Mouse (Mus musculus): ENCODE data around the gene Lcn2.

DNA sequence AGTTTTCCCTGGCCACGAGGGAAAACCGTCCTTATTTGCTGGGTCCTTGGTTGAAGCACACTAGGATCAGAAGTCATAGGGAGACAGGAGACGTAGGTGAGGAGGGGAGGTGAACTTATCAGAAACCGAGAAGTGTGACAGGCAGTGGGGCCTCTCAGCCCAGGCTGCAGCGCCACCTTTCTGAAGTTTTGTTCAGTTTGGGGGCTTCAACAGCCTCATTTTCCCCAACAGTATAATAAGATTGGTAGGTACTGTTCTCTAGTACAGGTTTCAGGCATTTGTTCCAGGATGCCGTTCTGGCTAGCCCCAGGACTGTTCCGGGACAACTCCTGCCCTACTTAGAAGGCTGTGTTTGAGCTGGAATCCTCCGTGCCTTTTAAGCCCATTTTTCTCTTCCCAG lies 6.9 kb upstream of the Lcn2 start:
- TF ChIP-seq POLR2A (IDR thresholded peaks at IDR 0.05; ENCODE audit: borderline replicate concordance, low read depth, low read length) (no peak), CTCF (IDR thresholded peaks at IDR 0.05; ENCODE audit: low read depth, low read length) (peak; percentile 39)

Data from bone marrow macrophage, adult 2 months (primary cell).